Mouse (Mus musculus): ENCODE data around the gene Sla2. TPM values are rescaled to one million over a fixed set of nuclear protein-coding genes. Genes with fewer than 3 reads are reported as not detected.
"Not testable (repeated sequence)": the region's sequence is repeated elsewhere in the genome, so short reads cannot be mapped to it uniquely, and the experiment has no call there.

The Sla2 gene
- total RNA-seq (2021) = under 1 TPM; 0.28 to 0.49 TPM

GRCm38 (mm10) chr2:156887017-156887416 lies at the start of gene Sla2:
Gene Sla2, minus strand, starts transcription at chr2:156887192.
- DNase-seq (ENCODE audit: extremely low spot score in 1 of 2, low spot score in 1 of 2) = no peak

GRCm38 (mm10) chr2:156935005-156935404 lies 48.0 kb upstream of the Sla2 start:
- DNase-seq (ENCODE audit: extremely low spot score in 1 of 2, low spot score in 1 of 2) = no peak

- DNase-seq (ENCODE audit: extremely low spot score in 1 of 2, low spot score in 1 of 2) = no peak
Observed at GRCm38 (mm10) chr2:156933426-156933825, 46.4 kb upstream of the Sla2 start.

- no peak for DNase-seq (ENCODE audit: extremely low spot score in 1 of 2, low spot score in 1 of 2)
Observed at GRCm38 (mm10) chr2:156931421-156931820, 44.4 kb upstream of the Sla2 start.

GRCm38 (mm10) chr2:156930549-156930948 lies 43.6 kb upstream of the Sla2 start:
- DNase-seq (ENCODE audit: extremely low spot score in 1 of 2, low spot score in 1 of 2) = no peak

- no peak for DNase-seq (ENCODE audit: extremely low spot score in 1 of 2, low spot score in 1 of 2)
Observed at GRCm38 (mm10) chr2:156929519-156930120, 42.6 kb upstream of the Sla2 start.

- no peak for DNase-seq (ENCODE audit: extremely low spot score in 1 of 2, low spot score in 1 of 2)
Observed at GRCm38 (mm10) chr2:156928606-156929005, 41.6 kb upstream of the Sla2 start.

GRCm38 (mm10) chr2:156927663-156928062 lies 40.7 kb upstream of the Sla2 start:
- no peak for DNase-seq (ENCODE audit: extremely low spot score in 1 of 2, low spot score in 1 of 2)

GRCm38 (mm10) chr2:156925611-156926010 lies 38.6 kb upstream of the Sla2 start:
- not testable (repeated sequence) for DNase-seq (ENCODE audit: extremely low spot score in 1 of 2, low spot score in 1 of 2)

- not testable (repeated sequence) for DNase-seq (ENCODE audit: extremely low spot score in 1 of 2, low spot score in 1 of 2)
Observed at GRCm38 (mm10) chr2:156925075-156925474, 38.1 kb upstream of the Sla2 start.

- no peak for DNase-seq (ENCODE audit: extremely low spot score in 1 of 2, low spot score in 1 of 2)
Observed at GRCm38 (mm10) chr2:156924210-156924898, 37.4 kb upstream of the Sla2 start.

GRCm38 (mm10) chr2:156923057-156923456 lies 36.1 kb upstream of the Sla2 start:
- DNase-seq (ENCODE audit: extremely low spot score in 1 of 2, low spot score in 1 of 2) = no peak

GRCm38 (mm10) chr2:156919796-156920195 lies 32.8 kb upstream of the Sla2 start:
- DNase-seq (ENCODE audit: extremely low spot score in 1 of 2, low spot score in 1 of 2) = no peak

- DNase-seq (ENCODE audit: extremely low spot score in 1 of 2, low spot score in 1 of 2) = not testable (repeated sequence)
Observed at GRCm38 (mm10) chr2:156919191-156919590, 32.2 kb upstream of the Sla2 start.

GRCm38 (mm10) chr2:156918562-156918961 lies 31.6 kb upstream of the Sla2 start:
- DNase-seq (ENCODE audit: extremely low spot score in 1 of 2, low spot score in 1 of 2) = no peak

GRCm38 (mm10) chr2:156916419-156917125 lies 29.6 kb upstream of the Sla2 start:
- no peak for DNase-seq (ENCODE audit: extremely low spot score in 1 of 2, low spot score in 1 of 2)

- no peak for DNase-seq (ENCODE audit: extremely low spot score in 1 of 2, low spot score in 1 of 2)
Observed at GRCm38 (mm10) chr2:156915559-156915958, 28.6 kb upstream of the Sla2 start.

GRCm38 (mm10) chr2:156913191-156913590 lies 26.2 kb upstream of the Sla2 start:
- no peak for DNase-seq (ENCODE audit: extremely low spot score in 1 of 2, low spot score in 1 of 2)

GRCm38 (mm10) chr2:156905931-156906330 lies 18.9 kb upstream of the Sla2 start:
- DNase-seq (ENCODE audit: extremely low spot score in 1 of 2, low spot score in 1 of 2) = not testable (repeated sequence)

- DNase-seq (ENCODE audit: extremely low spot score in 1 of 2, low spot score in 1 of 2) = peak; percentile 54 to 81
Observed at GRCm38 (mm10) chr2:156904976-156905717, 18.2 kb upstream of the Sla2 start.

- no peak for DNase-seq (ENCODE audit: extremely low spot score in 1 of 2, low spot score in 1 of 2)
Observed at GRCm38 (mm10) chr2:156903367-156903766, 16.4 kb upstream of the Sla2 start.

All from layer of hippocampus, postnatal 25 days (tissue).